Mouse (Mus musculus): ENCODE results near the gene Tlr12. TPM values are rescaled to one million over a fixed set of nuclear protein-coding genes. Genes with fewer than 3 reads are reported as not detected.
"Not testable (repeated sequence)": the region's sequence is repeated elsewhere in the genome, so short reads cannot be mapped to it uniquely, and the experiment has no call there.

Tlr12 gene
- 42.8 and 46.6 TPM in 2 replicates for polyA plus RNA-seq (2012; rRNA removed)

DNA sequence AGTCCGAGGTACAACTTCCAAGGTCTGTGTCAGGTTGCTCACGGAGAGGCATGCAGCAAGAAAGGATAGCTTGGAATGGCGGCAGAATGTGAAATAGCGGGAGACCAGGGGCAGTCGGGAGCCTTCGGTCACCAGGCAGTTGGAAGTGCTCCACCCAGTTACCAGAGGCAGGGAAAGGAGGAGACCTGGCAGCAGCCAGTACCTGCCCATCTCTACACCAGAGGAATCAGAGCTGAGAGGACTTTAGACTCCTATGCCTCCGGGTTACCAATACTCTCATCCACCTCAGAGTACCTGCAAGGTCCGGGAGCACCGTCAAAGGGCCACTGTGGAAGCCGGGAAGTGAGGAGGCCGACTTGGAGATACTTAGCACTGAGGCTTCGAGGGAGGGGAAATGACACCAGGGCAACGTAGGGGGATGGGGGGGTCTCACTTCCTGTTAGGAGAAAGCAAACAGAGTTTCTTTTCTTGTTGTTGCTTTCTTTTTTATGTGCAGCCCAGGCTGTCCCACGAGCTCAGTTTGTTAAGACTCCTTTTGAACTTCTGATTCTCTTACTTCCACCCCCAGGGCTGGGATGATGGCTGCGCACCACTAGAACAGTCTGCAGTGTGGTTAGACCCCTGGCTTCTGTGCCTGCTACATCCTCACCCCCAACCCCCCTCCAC is at the start of gene Tlr12:
Tlr12 (minus strand) TSS at position 374 of the 666 bp plus-strand sequence.
- no peak for TF ChIP-seq CTCF (IDR thresholded peaks at IDR 0.05; ENCODE audit: borderline replicate concordance, control insufficient read depth, extremely low read depth, insufficient read depth, low read length, poor library complexity)
- no peak for TF ChIP-seq POLR2A (IDR thresholded peaks at IDR 0.05; ENCODE audit: control insufficient read depth, extremely low read depth, insufficient read depth, low read length, poor library complexity)
- DNase-seq: peak; percentile 77
- 22% methylated on average over 15 of the region's 15 CpGs for WGBS
- H3K4me1 ChIP-seq (replicated peaks; ENCODE audit: control insufficient read depth, insufficient read depth, low read length): peaks cover 57% of the 10 kb centered on the region
- H3K27me3 ChIP-seq (ENCODE audit: control insufficient read depth, insufficient read depth, low read length): no peaks in the 10 kb centered on the region
- H3K36me3 ChIP-seq (ENCODE audit: control insufficient read depth, insufficient read depth, low read length): no peaks in the 10 kb centered on the region
- peak within 1 kb of the TSS; percentile 89 for H3K27ac ChIP-seq (ENCODE audit: control insufficient read depth, insufficient read depth, low read length)
- H3K4me3 ChIP-seq (ENCODE audit: control insufficient read depth, insufficient read depth, low read length): peak within 1 kb of the TSS; percentile 60

DNA sequence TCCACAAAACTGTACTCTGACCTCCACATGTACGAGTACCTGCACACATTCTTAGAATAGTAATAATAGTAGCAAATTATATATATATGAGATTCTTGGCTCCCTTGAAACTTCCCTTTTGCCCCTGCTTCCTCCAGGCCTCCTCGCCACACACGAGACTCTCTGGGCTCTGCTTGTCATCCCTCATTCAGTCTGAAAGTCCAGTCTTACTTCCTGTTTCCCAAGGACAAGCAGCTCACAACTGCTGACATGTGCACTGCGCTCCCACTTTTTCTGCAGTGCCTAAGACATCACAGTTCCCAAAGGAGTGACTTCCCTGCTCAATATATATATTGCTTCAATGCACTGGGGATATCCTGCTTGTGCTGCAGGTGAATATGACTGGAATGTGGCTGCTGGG is 48.8 kb upstream of the Tlr12 start:
- H3K27ac ChIP-seq (ENCODE audit: control insufficient read depth, insufficient read depth, low read length); H3K4me1 ChIP-seq (replicated peaks; ENCODE audit: control insufficient read depth, insufficient read depth, low read length); H3K4me3 ChIP-seq (ENCODE audit: control insufficient read depth, insufficient read depth, low read length); DNase-seq; H3K27me3 ChIP-seq (ENCODE audit: control insufficient read depth, insufficient read depth, low read length); H3K36me3 ChIP-seq (ENCODE audit: control insufficient read depth, insufficient read depth, low read length): not testable (repeated sequence)
- whole genome bisulfite sequencing: 72% methylated on average over 4 of the region's 4 CpGs

- WGBS: 82% methylated on average over 7 of the region's 7 CpGs
- DNase-seq; H3K36me3 ChIP-seq (ENCODE audit: control insufficient read depth, insufficient read depth, low read length); H3K27ac ChIP-seq (ENCODE audit: control insufficient read depth, insufficient read depth, low read length); H3K27me3 ChIP-seq (ENCODE audit: control insufficient read depth, insufficient read depth, low read length); H3K4me3 ChIP-seq (ENCODE audit: control insufficient read depth, insufficient read depth, low read length); H3K4me1 ChIP-seq (replicated peaks; ENCODE audit: control insufficient read depth, insufficient read depth, low read length): not testable (repeated sequence)
Observed at GRCm38 (mm10) chr4:128666362-128666761, 47.9 kb upstream of the Tlr12 start.

GRCm38 (mm10) chr4:128664002-128664401 is 45.6 kb upstream of the Tlr12 start:
- H3K4me1 ChIP-seq (replicated peaks; ENCODE audit: control insufficient read depth, insufficient read depth, low read length): peaks cover 5% of the 10 kb centered on the region; the same call in 1 of the 2 replicates
- TF ChIP-seq POLR2A (IDR thresholded peaks at IDR 0.05; ENCODE audit: control insufficient read depth, extremely low read depth, insufficient read depth, low read length, poor library complexity) (no peak), CTCF (IDR thresholded peaks at IDR 0.05; ENCODE audit: borderline replicate concordance, control insufficient read depth, extremely low read depth, insufficient read depth, low read length, poor library complexity) (no peak)
- no peaks in the 10 kb centered on the region for H3K36me3 ChIP-seq (ENCODE audit: control insufficient read depth, insufficient read depth, low read length)
- no peak for DNase-seq
- no peaks in the 10 kb centered on the region for H3K27me3 ChIP-seq (ENCODE audit: control insufficient read depth, insufficient read depth, low read length)
- WGBS: 67% methylated on average over 3 of the region's 3 CpGs
- H3K4me3 ChIP-seq (ENCODE audit: control insufficient read depth, insufficient read depth, low read length): no peak overlapping the region
- no peak overlapping the region for H3K27ac ChIP-seq (ENCODE audit: control insufficient read depth, insufficient read depth, low read length)

- Histone ChIP-seq H3K27me3 (ENCODE audit: control insufficient read depth, insufficient read depth, low read length) (no peaks in the 10 kb centered on the region), H3K4me3 (ENCODE audit: control insufficient read depth, insufficient read depth, low read length) (no peak overlapping the region), H3K36me3 (ENCODE audit: control insufficient read depth, insufficient read depth, low read length) (no peaks in the 10 kb centered on the region), H3K4me1 (replicated peaks; ENCODE audit: control insufficient read depth, insufficient read depth, low read length) (0 out of 2 replicates have a peak, but pooled peaks cover 5% of the 10 kb centered on the region), H3K27ac (ENCODE audit: control insufficient read depth, insufficient read depth, low read length) (no peak overlapping the region)
- 62% methylated on average over 8 of the region's 8 CpGs for WGBS
- TF ChIP-seq POLR2A (IDR thresholded peaks at IDR 0.05; ENCODE audit: control insufficient read depth, extremely low read depth, insufficient read depth, low read length, poor library complexity) (no peak), CTCF (IDR thresholded peaks at IDR 0.05; ENCODE audit: borderline replicate concordance, control insufficient read depth, extremely low read depth, insufficient read depth, low read length, poor library complexity) (no peak)
- DNase-seq: no peak
Observed at GRCm38 (mm10) chr4:128661063-128661462, 42.6 kb upstream of the Tlr12 start.

DNA sequence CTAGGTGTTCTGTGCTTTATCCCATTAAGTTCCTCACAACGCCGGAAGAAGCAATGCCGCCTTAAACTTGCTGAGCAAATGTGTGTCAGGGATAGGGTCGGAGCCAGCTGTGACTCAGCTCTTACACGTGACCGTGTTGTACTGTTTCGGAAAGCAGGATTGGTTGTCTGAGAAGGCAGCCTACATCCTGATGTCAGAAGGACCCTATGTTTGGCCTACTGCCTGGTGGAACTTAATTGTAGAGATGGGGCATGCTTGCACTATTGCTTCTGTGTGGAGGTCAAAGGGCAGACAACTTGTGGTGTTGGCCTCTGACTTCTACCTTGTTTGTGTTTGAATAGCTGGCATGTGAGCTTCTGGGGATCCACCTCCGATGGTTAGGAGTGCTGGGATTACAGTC is 41.8 kb upstream of the Tlr12 start:
- 96% methylated on average over 8 of the region's 8 CpGs for WGBS
- Histone ChIP-seq H3K27me3 (ENCODE audit: control insufficient read depth, insufficient read depth, low read length) (no peaks in the 10 kb centered on the region), H3K4me1 (replicated peaks; ENCODE audit: control insufficient read depth, insufficient read depth, low read length) (peaks cover 9% of the 10 kb centered on the region), H3K36me3 (ENCODE audit: control insufficient read depth, insufficient read depth, low read length) (no peaks in the 10 kb centered on the region), H3K27ac (ENCODE audit: control insufficient read depth, insufficient read depth, low read length) (no peak overlapping the region), H3K4me3 (ENCODE audit: control insufficient read depth, insufficient read depth, low read length) (no peak overlapping the region)
- TF ChIP-seq CTCF (IDR thresholded peaks at IDR 0.05; ENCODE audit: borderline replicate concordance, control insufficient read depth, extremely low read depth, insufficient read depth, low read length, poor library complexity) (no peak), POLR2A (IDR thresholded peaks at IDR 0.05; ENCODE audit: control insufficient read depth, extremely low read depth, insufficient read depth, low read length, poor library complexity) (no peak)
- DNase-seq: no peak

- no peaks in the 10 kb centered on the region for H3K27me3 ChIP-seq (ENCODE audit: control insufficient read depth, insufficient read depth, low read length)
- WGBS: 8% methylated on average over 12 of the region's 12 CpGs
- H3K4me1 ChIP-seq (replicated peaks; ENCODE audit: control insufficient read depth, insufficient read depth, low read length): peaks cover 9% of the 10 kb centered on the region
- TF ChIP-seq CTCF (IDR thresholded peaks at IDR 0.05; ENCODE audit: borderline replicate concordance, control insufficient read depth, extremely low read depth, insufficient read depth, low read length, poor library complexity) (no peak), POLR2A (IDR thresholded peaks at IDR 0.05; ENCODE audit: control insufficient read depth, extremely low read depth, insufficient read depth, low read length, poor library complexity) (no peak)
- no peak overlapping the region for H3K27ac ChIP-seq (ENCODE audit: control insufficient read depth, insufficient read depth, low read length)
- peak overlapping the region; percentile 58 for H3K4me3 ChIP-seq (ENCODE audit: control insufficient read depth, insufficient read depth, low read length)
- DNase-seq: no peak
- H3K36me3 ChIP-seq (ENCODE audit: control insufficient read depth, insufficient read depth, low read length): no peaks in the 10 kb centered on the region
Observed at GRCm38 (mm10) chr4:128655446-128655845, 37.0 kb upstream of the Tlr12 start.

All from thymus, adult 2 months (tissue).